Mouse (Mus musculus): ENCODE measurements around the gene Gm20425.

DNA sequence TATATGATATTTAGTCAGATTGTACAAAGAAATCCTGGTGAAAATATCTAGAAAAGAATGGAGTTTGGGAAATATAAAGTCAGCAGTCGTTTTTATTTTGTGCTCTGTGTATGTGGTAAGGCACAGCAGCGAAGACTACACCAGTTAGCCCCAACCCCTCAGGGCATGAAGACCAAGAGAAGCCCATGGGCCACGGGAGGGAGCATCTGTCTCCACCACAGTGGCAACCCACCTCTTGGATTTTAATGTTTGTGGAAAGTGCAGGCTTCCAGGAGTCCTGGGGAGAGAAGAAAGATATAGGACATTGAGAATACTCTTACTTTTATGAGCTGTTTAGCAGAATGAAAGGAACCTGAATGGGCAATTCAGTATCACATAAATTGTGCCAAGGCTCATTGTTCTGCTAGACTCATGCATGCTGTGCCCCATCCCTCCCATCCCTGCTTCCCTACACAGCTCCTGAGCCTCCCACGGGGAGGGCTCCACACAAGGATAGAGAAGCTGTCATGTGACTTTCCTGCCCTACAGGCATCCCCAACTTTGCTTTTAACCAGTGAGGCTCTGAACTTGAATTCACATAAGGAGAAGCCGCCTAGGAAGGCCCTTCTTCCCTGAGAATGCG, 21.2 kb downstream of the Gm20425 start:
- TF ChIP-seq CTCF (IDR thresholded peaks at IDR 0.05; ENCODE audit: low read depth) (no peak), EP300 (IDR thresholded peaks at IDR 0.05; ENCODE audit: low read depth) (no peak)
